Mouse (Mus musculus) liver, postnatal 0 days (tissue): ENCODE results near the gene Vps52.

Experiments
- CTCF ChIP-seq: sonication (generic); IDR thresholded peaks from 2 replicates; pipeline ENCODE4 v1.5.1; 2016; ENCODE audit warnings: antibody characterized with exemption, low read depth
- EP300 ChIP-seq: IDR thresholded peaks from 2 replicates; pipeline ENCODE4 v1.6.1; 2016; ENCODE audit warnings: antibody characterized with exemption, low read depth, mild to moderate bottlenecking

- TF ChIP-seq CTCF = no peak
- no peak for TF ChIP-seq EP300
These were observed 45.8 kb upstream of the Vps52 start for GRCm38 (mm10) chr17:33909869-33910250.
